Mouse (Mus musculus): ENCODE data around the gene Zfp683. TPM values are rescaled to one million over a fixed set of nuclear protein-coding genes. Genes with fewer than 3 reads are reported as not detected.

Zfp683 gene
- polyA plus RNA-seq, 1 experiment from 2014 or later, result not detected

GRCm38 (mm10) chr4:134081730-134082386, 28.2 kb downstream of the Zfp683 start:
- H3K9me3 ChIP-seq, result no peaks in the 10 kb centered on the region
- WGBS, result under 1% methylated on average over 39 of the region's 41 CpGs
- H3K4me3 ChIP-seq, result peak overlapping the region; percentile 40
- H3K36me3 ChIP-seq, result no peaks in the 10 kb centered on the region
- ATAC-seq (ENCODE audit: low FRiP score, low read depth), result peak; percentile 52
- peaks cover 14% of the 10 kb centered on the region for H3K4me1 ChIP-seq
- no peak overlapping the region for H3K27ac ChIP-seq (replicated peaks)
- peak overlapping the region; percentile 78 for H3K4me2 ChIP-seq (replicated peaks)
- H3K9ac ChIP-seq (replicated peaks), result peak overlapping the region; percentile 7; the same call in 1 of the 2 replicates
- peaks cover 34% of the 10 kb centered on the region for H3K27me3 ChIP-seq

- H3K4me3 ChIP-seq, result peak overlapping the region; percentile 40; the same call in 1 of the 2 replicates
- ATAC-seq (ENCODE audit: low FRiP score, low read depth), result no peak
- H3K4me2 ChIP-seq (replicated peaks), result peak overlapping the region; percentile 78
- H3K27me3 ChIP-seq, result peaks cover 34% of the 10 kb centered on the region
- no peaks in the 10 kb centered on the region for H3K9me3 ChIP-seq
- peaks cover 14% of the 10 kb centered on the region for H3K4me1 ChIP-seq
- H3K27ac ChIP-seq (replicated peaks), result no peak overlapping the region
- H3K9ac ChIP-seq (replicated peaks), result no peak overlapping the region
- H3K36me3 ChIP-seq, result no peaks in the 10 kb centered on the region
- WGBS, result 11% methylated on average over 7 of the region's 7 CpGs
These were observed 28.8 kb downstream of the Zfp683 start for GRCm38 (mm10) chr4:134082460-134082859.

- H3K4me1 ChIP-seq, result peaks cover 14% of the 10 kb centered on the region
- H3K4me2 ChIP-seq (replicated peaks), result no peak overlapping the region
- H3K27me3 ChIP-seq, result peaks cover 31% of the 10 kb centered on the region
- no peaks in the 10 kb centered on the region for H3K36me3 ChIP-seq
- ATAC-seq (ENCODE audit: low FRiP score, low read depth), result no peak
- H3K9ac ChIP-seq (replicated peaks), result no peak overlapping the region
- H3K9me3 ChIP-seq, result no peaks in the 10 kb centered on the region
- H3K27ac ChIP-seq (replicated peaks), result no peak overlapping the region
- WGBS, result 90% methylated on average over 4 of the region's 4 CpGs
- no peak overlapping the region for H3K4me3 ChIP-seq
These were observed 31.4 kb downstream of the Zfp683 start for GRCm38 (mm10) chr4:134084999-134085398.

GRCm38 (mm10) chr4:134087412-134087811, 33.8 kb downstream of the Zfp683 start:
- 48% methylated on average over 7 of the region's 7 CpGs for WGBS
- H3K4me3 ChIP-seq, result no peak overlapping the region
- H3K4me2 ChIP-seq (replicated peaks), result peak overlapping the region; percentile 4; the same call in 1 of the 2 replicates
- H3K27ac ChIP-seq (replicated peaks), result no peak overlapping the region
- H3K9ac ChIP-seq (replicated peaks), result no peak overlapping the region
- no peak for ATAC-seq (ENCODE audit: low FRiP score, low read depth)
- peaks cover 3% of the 10 kb centered on the region; the same call in 1 of the 2 replicates for H3K4me1 ChIP-seq
- no peaks in the 10 kb centered on the region for H3K36me3 ChIP-seq
- H3K27me3 ChIP-seq, result peaks cover 7% of the 10 kb centered on the region
- H3K9me3 ChIP-seq, result no peaks in the 10 kb centered on the region

- Histone ChIP-seq H3K4me1 (no peaks in the 10 kb centered on the region), H3K36me3 (no peaks in the 10 kb centered on the region), H3K4me2 (replicated peaks) (no peak overlapping the region), H3K4me3 (no peak overlapping the region), H3K9ac (replicated peaks) (no peak overlapping the region), H3K27ac (replicated peaks) (no peak overlapping the region), H3K27me3 (no peaks in the 10 kb centered on the region), H3K9me3 (no peaks in the 10 kb centered on the region)
- no peak for ATAC-seq (ENCODE audit: low FRiP score, low read depth)
- WGBS, result 87% methylated on average over 9 of the region's 9 CpGs
These were observed 35.4 kb downstream of the Zfp683 start for GRCm38 (mm10) chr4:134089029-134089428.

- Histone ChIP-seq H3K9me3 (no peaks in the 10 kb centered on the region), H3K4me2 (replicated peaks) (no peak overlapping the region), H3K9ac (replicated peaks) (no peak overlapping the region), H3K27ac (replicated peaks) (no peak overlapping the region), H3K36me3 (no peaks in the 10 kb centered on the region), H3K27me3 (no peaks in the 10 kb centered on the region), H3K4me1 (no peaks in the 10 kb centered on the region), H3K4me3 (no peak overlapping the region)
- 86% methylated on average over 16 of the region's 16 CpGs for WGBS
- ATAC-seq (ENCODE audit: low FRiP score, low read depth), result no peak
These were observed 37.0 kb downstream of the Zfp683 start for GRCm38 (mm10) chr4:134090521-134091224.

GRCm38 (mm10) chr4:134091225-134091529, 37.5 kb downstream of the Zfp683 start:
- Histone ChIP-seq H3K27me3 (no peaks in the 10 kb centered on the region), H3K36me3 (no peaks in the 10 kb centered on the region), H3K4me2 (replicated peaks) (no peak overlapping the region), H3K9ac (replicated peaks) (no peak overlapping the region), H3K27ac (replicated peaks) (no peak overlapping the region), H3K9me3 (no peaks in the 10 kb centered on the region), H3K4me1 (no peaks in the 10 kb centered on the region), H3K4me3 (no peak overlapping the region)
- no peak for ATAC-seq (ENCODE audit: low FRiP score, low read depth)
- 90% methylated on average over 6 of the region's 6 CpGs for WGBS

- H3K36me3 ChIP-seq, result no peaks in the 10 kb centered on the region
- no peaks in the 10 kb centered on the region for H3K27me3 ChIP-seq
- ATAC-seq (ENCODE audit: low FRiP score, low read depth), result no peak
- H3K4me2 ChIP-seq (replicated peaks), result no peak overlapping the region
- H3K9me3 ChIP-seq, result no peaks in the 10 kb centered on the region
- no peak overlapping the region for H3K27ac ChIP-seq (replicated peaks)
- WGBS, result 74% methylated on average over 6 of the region's 6 CpGs
- H3K4me1 ChIP-seq, result no peaks in the 10 kb centered on the region
- H3K9ac ChIP-seq (replicated peaks), result no peak overlapping the region
- no peak overlapping the region for H3K4me3 ChIP-seq
These were observed 39.0 kb downstream of the Zfp683 start for GRCm38 (mm10) chr4:134092382-134093288.

- Histone ChIP-seq H3K4me1 (no peaks in the 10 kb centered on the region), H3K27ac (replicated peaks) (no peak overlapping the region), H3K36me3 (no peaks in the 10 kb centered on the region), H3K9ac (replicated peaks) (no peak overlapping the region), H3K4me3 (no peak overlapping the region), H3K9me3 (no peaks in the 10 kb centered on the region), H3K27me3 (no peaks in the 10 kb centered on the region), H3K4me2 (replicated peaks) (no peak overlapping the region)
- ATAC-seq (ENCODE audit: low FRiP score, low read depth), result no peak
- 84% methylated on average over 7 of the region's 7 CpGs for whole genome bisulfite sequencing
These were observed 40.4 kb downstream of the Zfp683 start for GRCm38 (mm10) chr4:134094004-134094564.

- H3K4me1 ChIP-seq, result no peaks in the 10 kb centered on the region
- no peak within 1 kb of the TSS for H3K27ac ChIP-seq (replicated peaks)
- 58% methylated on average over 3 of the region's 3 CpGs for WGBS
- no peak within 1 kb of the TSS for H3K9ac ChIP-seq (replicated peaks)
- H3K27me3 ChIP-seq, result no peaks in the 10 kb centered on the region
- H3K36me3 ChIP-seq, result no peaks in the 10 kb centered on the region
- H3K4me2 ChIP-seq (replicated peaks), result no peak within 1 kb of the TSS
- H3K4me3 ChIP-seq, result no peak within 1 kb of the TSS
- ATAC-seq (ENCODE audit: low FRiP score, low read depth), result no peak
- no peaks in the 10 kb centered on the region for H3K9me3 ChIP-seq
These were observed 41.4 kb downstream of the Zfp683 start, which contains the start of gene Cd52 for GRCm38 (mm10) chr4:134094923-134095547. Gene Cd52 (minus strand): TSS chr4:134095082.

GRCm38 (mm10) chr4:134096120-134096519, 42.5 kb downstream of the Zfp683 start:
- ATAC-seq (ENCODE audit: low FRiP score, low read depth), result no peak
- WGBS, result 86% methylated on average over 3 of the region's 3 CpGs
- Histone ChIP-seq H3K36me3 (no peaks in the 10 kb centered on the region), H3K27ac (replicated peaks) (no peak overlapping the region), H3K9me3 (no peaks in the 10 kb centered on the region), H3K4me1 (no peaks in the 10 kb centered on the region), H3K27me3 (no peaks in the 10 kb centered on the region), H3K4me2 (replicated peaks) (no peak overlapping the region), H3K4me3 (no peak overlapping the region), H3K9ac (replicated peaks) (no peak overlapping the region)
